Mouse (Mus musculus): ENCODE results near the gene Wdr4.

GRCm38 (mm10) chr17:31487433-31488060 is 32.2 kb downstream of the Wdr4 start:
- TF ChIP-seq CTCF (IDR thresholded peaks at IDR 0.05; ENCODE audit: borderline replicate concordance, insufficient read depth, low read depth, low read length) (no peak), POLR2A (IDR thresholded peaks at IDR 0.05; ENCODE audit: borderline replicate concordance, insufficient read depth, low read length) (no peak)

All from cerebellum, adult 2 months (tissue).